Mouse (Mus musculus) hindbrain, embryonic 11.5 days (tissue): ENCODE results near the gene Tsg101. TPM values are rescaled to one million over a fixed set of nuclear protein-coding genes. Genes with fewer than 3 reads are reported as not detected.

Experiments used
- ATAC-seq: fragments of 200-750 bp; cut with Nextera tagmentation; 2 replicates; pipeline ENCODE4 v1.8.0; 2017; ENCODE audit warnings: mild to moderate bottlenecking, moderate TSS enrichment, moderate library complexity; ENCODE audit not compliant: low FRiP score
- DNase-seq: peaks from one replicate; pipeline ENCODE4 v3.0.0-alpha.2; 2015; ENCODE audit warnings: low spot score
- H3K27ac ChIP-seq: fragments of 300-500 bp; sonication (generic); 2 replicates; pipeline ENCODE4 v1.5.1; 2014; ENCODE audit warnings: mild to moderate bottlenecking, low read depth, low read length
- H3K27me3 ChIP-seq: fragments of 300-500 bp; sonication (generic); 2 replicates; pipeline ENCODE4 v1.6.1; 2014; ENCODE audit warnings: mild to moderate bottlenecking, low read length, moderate library complexity, mixed read lengths; ENCODE audit not compliant: control insufficient read depth, insufficient read depth
- H3K36me3 ChIP-seq: fragments of 300-500 bp; sonication (generic); 2 replicates; pipeline ENCODE4 v1.6.1; 2014; ENCODE audit warnings: mild to moderate bottlenecking, low read length, moderate library complexity, mixed read lengths; ENCODE audit not compliant: control insufficient read depth, insufficient read depth
- H3K4me1 ChIP-seq: fragments of 300-500 bp; sonication (generic); replicated peaks from 2 replicates; pipeline ENCODE4 v1.6.1; 2014; ENCODE audit warnings: low read length, mixed read lengths; ENCODE audit not compliant: control insufficient read depth, insufficient read depth
- H3K4me2 ChIP-seq: fragments of 300-500 bp; sonication (generic); replicated peaks from 2 replicates; pipeline ENCODE4 v1.6.1; 2014; ENCODE audit warnings: mild to moderate bottlenecking, low read depth, low read length
- H3K4me3 ChIP-seq: fragments of 300-500 bp; sonication (generic); 2 replicates; pipeline ENCODE4 v1.5.1; 2014; ENCODE audit warnings: low read depth, low read length
- H3K9ac ChIP-seq: fragments of 300-500 bp; sonication (generic); 2 replicates; pipeline ENCODE4 v1.6.1; 2014; ENCODE audit warnings: low read depth, low read length
- H3K9me3 ChIP-seq: fragments of 300-500 bp; sonication (generic); 2 replicates; pipeline ENCODE4 v1.6.1; 2016; ENCODE audit warnings: low read length; ENCODE audit not compliant: control insufficient read depth
- WGBS: fragments of 180-500 bp; shearing (Covaris S2); extraction: QIAGEN DNeasy Blood & Tissue Kit; methylation state at CpG from one replicate; pipeline ENCODE4 v1.1.7; 2014; 5-methylcytosine and 5-hydroxymethylcytosine counted together
- polyA plus RNA-seq: library from polyadenylated mRNA; unstranded; fragments of >200 nt; fragmentation: Nextera tagmentation; extraction: Ambion mirVana; gene quantifications from 2 replicates; pipeline ENCODE4 v1.2.1, GENCODE M21; 2014

The Tsg101 gene
- polyA plus RNA-seq, 1 experiment from 2014 or later, result 380 TPM

DNA sequence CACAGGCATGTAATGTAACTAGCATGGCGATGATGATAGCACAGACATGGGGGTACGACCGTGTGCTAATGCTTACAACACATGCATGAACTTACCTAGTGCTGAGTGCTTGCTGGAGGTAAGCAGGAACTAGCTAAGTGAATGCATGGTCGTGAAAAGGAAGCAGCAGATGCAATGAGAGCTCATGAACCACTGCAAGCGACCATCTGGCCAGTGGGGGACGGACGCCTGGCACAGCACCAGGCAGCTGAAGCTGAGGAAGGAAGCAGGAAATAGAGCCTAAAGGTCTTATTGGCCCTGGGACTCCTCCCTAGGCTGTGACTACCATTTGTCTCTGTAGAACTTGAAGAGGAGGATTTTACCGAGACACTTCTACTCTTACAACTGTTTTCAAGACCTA lies 15.0 kb upstream of the Tsg101 start:
- no peak overlapping the region for H3K27ac ChIP-seq
- no peak overlapping the region for H3K4me3 ChIP-seq
- H3K9me3 ChIP-seq, result no peaks in the 10 kb centered on the region
- DNase-seq (no peak), ATAC-seq (no peak)
- H3K27me3 ChIP-seq, result no peaks in the 10 kb centered on the region
- H3K36me3 ChIP-seq, result no peaks in the 10 kb centered on the region
- H3K4me1 ChIP-seq, result no peaks in the 10 kb centered on the region
- 93% methylated on average over 8 of the region's 8 CpGs for WGBS
- H3K4me2 ChIP-seq, result no peak overlapping the region
- H3K9ac ChIP-seq, result no peak overlapping the region

DNA sequence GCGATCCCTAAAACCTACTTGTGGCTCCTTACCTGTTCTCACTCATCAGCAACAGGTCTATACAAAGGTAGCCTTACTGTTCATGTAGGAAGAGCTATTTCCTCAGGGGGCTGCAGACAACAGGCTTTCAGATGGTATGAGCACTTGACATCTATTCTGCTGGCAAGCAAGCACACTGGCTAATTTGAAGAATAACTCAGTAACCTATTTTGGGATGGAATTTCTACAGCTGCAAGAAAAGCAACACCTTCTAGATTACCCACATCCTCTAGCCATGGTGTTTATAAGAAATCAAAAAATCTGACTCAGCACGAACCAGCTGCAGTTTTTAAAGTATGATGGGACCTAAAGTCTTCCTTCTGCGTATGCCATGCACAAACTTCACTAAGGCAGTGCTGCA lies 11.6 kb upstream of the Tsg101 start:
- 97% methylated on average over 3 of the region's 3 CpGs for WGBS
- DNase-seq, result no peak
- H3K4me3 ChIP-seq, result no peak overlapping the region
- H3K9me3 ChIP-seq, result no peaks in the 10 kb centered on the region
- no peak for ATAC-seq
- no peak overlapping the region for H3K27ac ChIP-seq
- no peaks in the 10 kb centered on the region for H3K27me3 ChIP-seq
- H3K4me1 ChIP-seq, result no peaks in the 10 kb centered on the region
- H3K9ac ChIP-seq, result no peak overlapping the region
- no peaks in the 10 kb centered on the region for H3K36me3 ChIP-seq
- H3K4me2 ChIP-seq, result no peak overlapping the region

DNA sequence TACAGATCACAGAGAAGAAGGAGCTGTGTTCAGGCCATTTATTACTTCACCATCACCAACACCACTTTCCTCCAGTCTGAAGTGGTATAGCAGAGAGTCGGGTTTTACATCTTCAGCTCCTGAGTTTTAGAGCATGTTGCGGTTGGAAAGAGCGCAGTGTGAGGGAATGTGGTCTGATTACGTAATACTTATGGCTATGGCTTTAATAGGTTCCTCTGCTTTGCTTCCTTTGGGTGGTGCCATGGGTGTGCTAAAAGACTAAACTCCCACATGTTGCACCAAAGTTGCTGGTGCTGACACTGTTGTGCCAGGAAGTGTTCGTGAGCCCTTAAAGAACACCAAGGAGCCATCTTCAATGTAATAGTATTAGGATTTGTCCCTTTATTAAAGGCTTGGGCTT lies 8.5 kb upstream of the Tsg101 start:
- Histone ChIP-seq H3K9me3 (no peaks in the 10 kb centered on the region), H3K27me3 (no peaks in the 10 kb centered on the region), H3K4me2 (no peak overlapping the region), H3K9ac (no peak overlapping the region), H3K4me1 (no peaks in the 10 kb centered on the region), H3K27ac (no peak overlapping the region), H3K36me3 (no peaks in the 10 kb centered on the region), H3K4me3 (no peak overlapping the region)
- no peak for DNase-seq
- WGBS, result 92% methylated on average over 5 of the region's 5 CpGs
- no peak for ATAC-seq

DNA sequence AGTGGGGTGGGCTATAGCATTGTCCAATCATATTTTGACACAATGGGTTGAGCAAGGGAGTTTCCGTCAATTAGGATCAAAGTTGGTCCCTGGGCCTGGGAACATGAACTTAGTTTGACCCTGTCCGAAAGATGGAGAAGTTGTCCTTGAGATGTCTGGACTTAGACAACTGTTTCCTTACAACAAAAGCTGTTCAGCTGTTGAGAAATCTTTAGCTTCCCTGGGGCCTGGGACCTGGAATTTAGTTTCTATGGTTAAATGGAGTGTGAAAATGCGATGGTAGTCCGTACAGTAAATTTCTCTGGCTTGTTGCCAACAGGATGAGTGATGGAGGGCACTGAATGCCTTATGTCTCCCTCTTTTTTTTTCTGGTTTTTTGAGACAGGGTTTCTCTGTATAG lies 2.3 kb upstream of the Tsg101 start:
- WGBS, result 87% methylated on average over 4 of the region's 4 CpGs
- DNase-seq (no peak), ATAC-seq (no peak)
- H3K36me3 ChIP-seq, result no peaks in the 10 kb centered on the region
- no peaks in the 10 kb centered on the region for H3K27me3 ChIP-seq
- no peaks in the 10 kb centered on the region for H3K9me3 ChIP-seq
- no peak overlapping the region for H3K27ac ChIP-seq
- H3K4me2 ChIP-seq, result no peak overlapping the region
- no peak overlapping the region for H3K4me3 ChIP-seq
- 0 out of 2 replicates have a peak, but pooled peaks cover 4% of the 10 kb centered on the region for H3K4me1 ChIP-seq
- no peak overlapping the region for H3K9ac ChIP-seq

DNA sequence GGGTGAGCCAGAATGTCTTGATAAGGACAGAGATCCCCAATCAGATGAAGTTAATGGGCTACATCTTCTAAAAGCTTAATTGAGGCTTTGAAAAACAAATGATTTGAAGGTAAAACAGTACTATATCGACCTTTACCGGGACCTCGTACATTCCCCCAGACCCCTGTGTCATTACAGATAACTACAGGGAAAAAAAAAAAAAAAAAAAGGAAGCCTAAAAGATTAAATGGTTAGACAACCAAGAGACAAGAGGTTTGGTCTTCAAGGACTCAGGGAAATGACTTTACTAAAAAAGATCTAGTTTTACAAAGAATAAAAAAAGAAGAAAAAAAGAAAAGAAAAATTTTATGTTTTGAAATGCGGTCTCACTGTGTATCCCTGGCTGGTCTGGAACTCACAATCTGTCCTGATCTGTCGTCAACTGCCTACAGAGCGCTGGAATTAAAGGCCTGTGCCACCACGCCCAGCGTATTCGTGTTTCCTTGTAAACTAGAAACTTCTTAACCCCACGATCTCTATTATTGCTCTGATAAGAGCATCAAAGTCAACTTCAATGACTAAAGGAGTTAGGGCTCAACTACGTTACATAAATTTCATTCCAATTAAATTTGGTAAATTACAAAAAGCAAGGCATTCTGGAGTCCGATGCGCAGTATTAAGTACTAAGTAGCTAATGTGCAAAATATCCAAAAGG lies 944 bp downstream of the Tsg101 start:
- 19% methylated on average over 13 of the region's 13 CpGs for WGBS
- peak overlapping the region; percentile 96 for H3K27ac ChIP-seq
- ATAC-seq (no peak), DNase-seq (peak; percentile 50)
- peak overlapping the region; percentile 59 for H3K4me2 ChIP-seq
- H3K4me1 ChIP-seq, result 0 out of 2 replicates have a peak, but pooled peaks cover 4% of the 10 kb centered on the region
- H3K9me3 ChIP-seq, result no peaks in the 10 kb centered on the region
- peak overlapping the region; percentile 93 for H3K4me3 ChIP-seq
- no peaks in the 10 kb centered on the region for H3K36me3 ChIP-seq
- H3K27me3 ChIP-seq, result no peaks in the 10 kb centered on the region
- peak overlapping the region; percentile 98 for H3K9ac ChIP-seq

DNA sequence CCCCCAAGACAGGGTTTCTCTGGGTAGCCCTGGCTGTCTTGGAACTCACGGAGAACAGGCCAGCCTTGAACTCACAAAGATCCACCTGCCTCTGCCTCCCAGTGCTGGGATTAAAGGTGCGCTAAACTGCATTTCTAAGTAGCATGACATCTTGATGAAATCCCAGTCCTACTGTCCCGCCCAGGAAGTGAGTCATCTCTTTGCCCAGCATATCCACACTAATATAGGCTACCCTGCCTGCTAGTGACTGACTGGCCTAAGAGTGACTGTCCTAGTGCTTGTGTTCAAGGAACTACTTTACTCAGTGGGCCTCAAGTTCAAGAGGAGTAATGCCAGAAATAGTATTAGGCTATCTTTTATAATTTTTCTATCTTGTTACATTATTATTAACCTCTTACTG lies 3.4 kb downstream of the Tsg101 start:
- H3K36me3 ChIP-seq, result peaks cover 2% of the 10 kb centered on the region; the same call in 1 of the 2 replicates
- H3K27ac ChIP-seq, result no peak overlapping the region
- WGBS, result 94% methylated on average over 3 of the region's 3 CpGs
- DNase-seq (no peak), ATAC-seq (no peak)
- H3K4me1 ChIP-seq, result 0 out of 2 replicates have a peak, but pooled peaks cover 4% of the 10 kb centered on the region
- H3K27me3 ChIP-seq, result no peaks in the 10 kb centered on the region
- no peak overlapping the region for H3K4me2 ChIP-seq
- no peak overlapping the region for H3K9ac ChIP-seq
- H3K9me3 ChIP-seq, result no peaks in the 10 kb centered on the region
- H3K4me3 ChIP-seq, result no peak overlapping the region

DNA sequence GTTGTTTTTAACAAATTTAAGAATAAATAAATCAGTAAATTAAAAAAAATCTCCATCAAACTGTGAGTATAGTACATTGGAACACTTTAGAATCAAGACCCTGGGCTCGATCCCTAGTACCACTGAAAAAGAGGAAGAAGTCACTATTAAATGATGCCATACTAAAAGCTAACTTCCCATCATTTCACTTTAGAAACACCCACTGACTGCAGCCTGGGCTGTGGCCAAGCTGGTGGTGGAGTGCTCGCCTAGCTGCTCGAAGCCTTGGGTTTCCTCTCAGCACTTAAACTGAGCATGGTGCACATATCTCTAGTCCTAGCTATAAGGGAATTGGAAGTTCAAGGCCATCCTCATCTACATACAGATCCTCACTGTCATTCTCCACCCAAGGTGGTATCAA lies 8.5 kb downstream of the Tsg101 start:
- Histone ChIP-seq H3K9me3 (no peaks in the 10 kb centered on the region), H3K4me2 (no peak overlapping the region), H3K27ac (no peak overlapping the region), H3K36me3 (peaks cover 17% of the 10 kb centered on the region; the same call in 1 of the 2 replicates), H3K4me1 (no peaks in the 10 kb centered on the region), H3K27me3 (no peaks in the 10 kb centered on the region), H3K4me3 (no peak overlapping the region), H3K9ac (no peak overlapping the region)
- WGBS, result 94% methylated on average over 3 of the region's 3 CpGs
- no peak for ATAC-seq
- DNase-seq, result no peak

DNA sequence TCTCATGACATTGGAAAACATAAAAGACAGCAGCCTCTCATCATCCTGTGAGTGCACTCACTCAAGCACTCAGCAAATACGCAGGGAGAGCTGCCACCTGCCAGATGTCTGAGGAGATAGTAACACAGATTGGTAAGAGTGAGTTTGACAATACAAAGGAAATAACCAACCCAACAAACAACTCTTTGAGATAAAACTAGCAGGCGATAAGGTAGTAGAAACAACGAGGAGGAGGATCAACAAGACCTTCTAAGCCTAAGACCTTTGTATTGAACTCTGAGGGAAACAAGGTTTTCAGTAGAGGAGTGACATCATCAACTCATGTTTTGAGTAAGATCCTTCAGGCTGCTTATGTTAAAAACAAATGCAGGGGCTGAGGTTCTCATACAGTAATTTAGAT lies 20.4 kb downstream of the Tsg101 start:
- H3K4me3 ChIP-seq, result no peak overlapping the region
- H3K9ac ChIP-seq, result no peak overlapping the region
- H3K36me3 ChIP-seq, result peaks cover 10% of the 10 kb centered on the region; the same call in 1 of the 2 replicates
- H3K4me2 ChIP-seq, result no peak overlapping the region
- H3K9me3 ChIP-seq, result no peaks in the 10 kb centered on the region
- no peaks in the 10 kb centered on the region for H3K27me3 ChIP-seq
- no peak for ATAC-seq
- no peak overlapping the region for H3K27ac ChIP-seq
- H3K4me1 ChIP-seq, result no peaks in the 10 kb centered on the region
- 94% methylated on average over 3 of the region's 3 CpGs for WGBS
- DNase-seq, result no peak

DNA sequence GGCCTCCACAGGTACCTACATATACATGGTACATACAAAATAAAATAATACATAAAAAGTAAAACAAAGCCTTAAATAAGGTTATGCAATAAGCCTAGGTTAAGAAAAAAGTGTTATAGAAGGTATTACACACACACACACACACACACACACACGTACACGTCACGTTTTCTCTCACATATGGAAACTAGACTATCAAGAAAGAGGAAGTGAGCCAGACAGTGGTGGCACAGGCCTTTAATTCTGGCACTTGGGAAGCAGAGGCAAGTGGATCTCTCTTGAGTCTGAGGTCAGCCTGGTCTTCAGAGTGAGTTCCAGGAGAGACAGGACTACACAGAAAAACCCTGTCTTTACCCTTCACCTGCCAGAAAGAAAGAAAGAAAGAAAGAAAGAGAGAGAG lies 24.3 kb downstream of the Tsg101 start:
- no peak overlapping the region for H3K9ac ChIP-seq
- no peak overlapping the region for H3K4me3 ChIP-seq
- H3K27me3 ChIP-seq, result no peaks in the 10 kb centered on the region
- no peaks in the 10 kb centered on the region for H3K9me3 ChIP-seq
- H3K36me3 ChIP-seq, result peaks cover 21% of the 10 kb centered on the region; the same call in 1 of the 2 replicates
- no peak overlapping the region for H3K27ac ChIP-seq
- WGBS, result 94% methylated on average over 3 of the region's 3 CpGs
- DNase-seq (no peak), ATAC-seq (no peak)
- no peak overlapping the region for H3K4me2 ChIP-seq
- no peaks in the 10 kb centered on the region for H3K4me1 ChIP-seq
